Mouse (Mus musculus) heart, postnatal 0 days (tissue): Measurements from ENCODE around the gene Gabpb1. TPM values are rescaled to one million over a fixed set of nuclear protein-coding genes. Genes with fewer than 3 reads are reported as not detected.

Experiments
- ATAC-seq: fragments of 200-750 bp; cut with Nextera tagmentation; 2 replicates; pipeline ENCODE4 v1.8.0; 2017; ENCODE audit warnings: low read depth, moderate number of reproducible peaks, moderate library complexity; ENCODE audit not compliant: insufficient read depth
- DNase-seq: peaks from one replicate; pipeline ENCODE4 v3.0.0-alpha.2; 2016; ENCODE audit warnings: low spot score
- H3K27ac ChIP-seq: fragments of 300-500 bp; sonication (generic); 2 replicates; pipeline ENCODE4 v1.5.1; 2014; ENCODE audit warnings: low read depth, mild to moderate bottlenecking
- H3K27me3 ChIP-seq: fragments of 300-500 bp; sonication (generic); 2 replicates; pipeline ENCODE4 v1.6.1; 2014; ENCODE audit warnings: low read length, mixed read lengths; ENCODE audit not compliant: control insufficient read depth, insufficient read depth
- H3K36me3 ChIP-seq: fragments of 300-500 bp; sonication (generic); replicated peaks from 2 replicates; pipeline ENCODE4 v1.6.1; 2014; ENCODE audit warnings: low read length, mixed read lengths; ENCODE audit not compliant: control insufficient read depth, insufficient read depth
- H3K4me1 ChIP-seq: fragments of 300-500 bp; sonication (generic); 2 replicates; pipeline ENCODE4 v1.6.1; 2014; ENCODE audit warnings: antibody characterized with exemption; ENCODE audit not compliant: control insufficient read depth, insufficient read depth
- H3K4me2 ChIP-seq: fragments of 300-500 bp; sonication (generic); 2 replicates; pipeline ENCODE4 v1.6.1; 2014; ENCODE audit warnings: low read depth, mild to moderate bottlenecking, low read length, moderate library complexity
- H3K4me3 ChIP-seq: fragments of 300-500 bp; sonication (generic); 2 replicates; pipeline ENCODE4 v1.5.1; 2014; ENCODE audit warnings: low read depth, low read length
- H3K9ac ChIP-seq: fragments of 300-500 bp; sonication (generic); replicated peaks from 2 replicates; pipeline ENCODE4 v1.6.1; 2014; ENCODE audit warnings: low read depth, low read length, mixed read lengths
- H3K9me3 ChIP-seq: fragments of 300-500 bp; sonication (generic); replicated peaks from 2 replicates; pipeline ENCODE4 v1.6.1; 2016; ENCODE audit warnings: low read length; ENCODE audit not compliant: control insufficient read depth
- CTCF ChIP-seq: IDR thresholded peaks from 2 replicates; pipeline ENCODE4 v1.5.1; 2016; ENCODE audit warnings: antibody characterized with exemption, control low read depth, low read depth
- EP300 ChIP-seq: IDR thresholded peaks from 2 replicates; pipeline ENCODE4 v1.6.1; 2016; ENCODE audit warnings: antibody characterized with exemption, low read depth
- WGBS: fragments of 180-500 bp; shearing (Covaris S2); extraction: QIAGEN DNeasy Blood & Tissue Kit; methylation state at CpG from one replicate; pipeline ENCODE4 v1.1.7; 2014; 5-methylcytosine and 5-hydroxymethylcytosine counted together
- polyA plus RNA-seq: library from polyadenylated mRNA; unstranded; fragments of >200 nt; fragmentation: Nextera tagmentation; extraction: Ambion mirVana; gene quantifications from 2 replicates; pipeline ENCODE4 v1.2.1, GENCODE M21; 2015
- total RNA-seq: library from RNA; depleted of rRNA; stranded (reverse); fragments of >200 nt; gene quantifications from 2 replicates; pipeline ENCODE4 v1.2.3, GENCODE M21; 2014; ENCODE audit warnings: low replicate concordance

Gene Gabpb1
- total and polyA plus RNA-seq, 2 experiments from 2014 or later = 5.0 to 18.0 TPM

GRCm38 (mm10) chr2:126665984-126666383, 10.2 kb downstream of the Gabpb1 start:
- no peak overlapping the region for H3K4me2 ChIP-seq
- H3K36me3 ChIP-seq = no peaks in the 10 kb centered on the region
- no peak for ATAC-seq
- TF ChIP-seq CTCF = no peak
- no peak for TF ChIP-seq EP300
- WGBS = 80% methylated on average over 3 of the region's 3 CpGs
- H3K27me3 ChIP-seq = no peaks in the 10 kb centered on the region
- no peaks in the 10 kb centered on the region for H3K9me3 ChIP-seq
- no peak for DNase-seq
- H3K27ac ChIP-seq = no peak overlapping the region
- no peak overlapping the region for H3K9ac ChIP-seq
- H3K4me3 ChIP-seq = no peak overlapping the region
- H3K4me1 ChIP-seq = no peaks in the 10 kb centered on the region

- 47% methylated on average over 4 of the region's 4 CpGs for WGBS
- ATAC-seq (no peak), DNase-seq (peak; percentile 55)
Measured at GRCm38 (mm10) chr2:126663481-126663880, 12.7 kb downstream of the Gabpb1 start.

GRCm38 (mm10) chr2:126652929-126653328, 23.2 kb downstream of the Gabpb1 start:
- TF ChIP-seq CTCF = no peak
- TF ChIP-seq EP300 = no peak
- H3K27ac ChIP-seq = no peak overlapping the region
- H3K9ac ChIP-seq = no peak overlapping the region
- H3K4me3 ChIP-seq = no peak overlapping the region
- H3K4me1 ChIP-seq = no peaks in the 10 kb centered on the region
- DNase-seq (no peak), ATAC-seq (no peak)
- peaks cover 51% of the 10 kb centered on the region for H3K36me3 ChIP-seq
- WGBS = 88% methylated on average over 4 of the region's 4 CpGs
- H3K4me2 ChIP-seq = no peak overlapping the region
- no peaks in the 10 kb centered on the region for H3K9me3 ChIP-seq
- no peaks in the 10 kb centered on the region for H3K27me3 ChIP-seq

More at GRCm38 (mm10) chr2:126663481-126663880, 12.7 kb downstream of the Gabpb1 start:
- H3K9me3 ChIP-seq = no peaks in the 10 kb centered on the region
- H3K36me3 ChIP-seq = no peaks in the 10 kb centered on the region
- peak; percentile 66 for TF ChIP-seq CTCF
- TF ChIP-seq EP300 = no peak
- no peak overlapping the region for H3K4me3 ChIP-seq
- H3K9ac ChIP-seq = no peak overlapping the region
- no peaks in the 10 kb centered on the region for H3K27me3 ChIP-seq
- H3K4me2 ChIP-seq = no peak overlapping the region
- no peaks in the 10 kb centered on the region for H3K4me1 ChIP-seq
- H3K27ac ChIP-seq = no peak overlapping the region

GRCm38 (mm10) chr2:126647762-126648161, 28.4 kb downstream of the Gabpb1 start:
- WGBS = 96% methylated on average over 3 of the region's 3 CpGs
- no peaks in the 10 kb centered on the region for H3K27me3 ChIP-seq
- no peak for DNase-seq
- no peaks in the 10 kb centered on the region for H3K4me1 ChIP-seq
- H3K9ac ChIP-seq = no peak overlapping the region
- H3K4me2 ChIP-seq = no peak overlapping the region
- H3K36me3 ChIP-seq = peaks cover 75% of the 10 kb centered on the region
- no peak overlapping the region for H3K27ac ChIP-seq
- TF ChIP-seq CTCF = no peak
- no peak for TF ChIP-seq EP300
- no peak for ATAC-seq
- no peaks in the 10 kb centered on the region for H3K9me3 ChIP-seq
- no peak overlapping the region for H3K4me3 ChIP-seq

GRCm38 (mm10) chr2:126646461-126646860, 29.7 kb downstream of the Gabpb1 start:
- Histone ChIP-seq H3K4me3 (no peak overlapping the region), H3K36me3 (peaks cover 72% of the 10 kb centered on the region), H3K9me3 (no peaks in the 10 kb centered on the region), H3K27me3 (no peaks in the 10 kb centered on the region), H3K4me1 (no peaks in the 10 kb centered on the region), H3K9ac (no peak overlapping the region), H3K4me2 (no peak overlapping the region), H3K27ac (no peak overlapping the region)
- ATAC-seq (no peak), DNase-seq (no peak)
- WGBS = 83% methylated on average over 5 of the region's 5 CpGs
- TF ChIP-seq EP300 (no peak), CTCF (no peak)

- Histone ChIP-seq H3K4me2 (no peak overlapping the region), H3K27me3 (no peaks in the 10 kb centered on the region), H3K36me3 (peaks cover 79% of the 10 kb centered on the region), H3K9me3 (no peaks in the 10 kb centered on the region; the same call in 1 of the 2 replicates), H3K9ac (no peak overlapping the region), H3K4me1 (no peaks in the 10 kb centered on the region), H3K27ac (no peak overlapping the region), H3K4me3 (no peak overlapping the region)
- TF ChIP-seq CTCF = peak; percentile 31
- no peak for TF ChIP-seq EP300
- WGBS = 82% methylated on average over 1 of the region's 1 CpGs
- ATAC-seq (no peak), DNase-seq (no peak)
Measured at GRCm38 (mm10) chr2:126644768-126645167, 31.4 kb downstream of the Gabpb1 start.
